7 mouse cellular contexts compared by ENCODE assay signal in genomic region chr3:45379541-45379971, GRCm38 (mm10). TPM values are rescaled to one million over a fixed set of nuclear protein-coding genes. Genes with fewer than 3 reads are reported as not detected.
DNase-seq lines count a peak whose midpoint lies in the region; ATAC-seq and TF ChIP-seq lines count a peak whose summit lies in the region.

No protein-coding gene starts in this region.

- peaks cover 20% of the 10 kb centered on the region for H3K4me1 ChIP-seq in embryonic facial prominence, embryonic 13.5 days
- peaks cover 4% of the 10 kb centered on the region; the same call in 1 of the 2 replicates for H3K4me1 ChIP-seq in olfactory bulb, adult 2 months (ENCODE audit: control insufficient read depth, insufficient read depth, low read length)

- peaks cover 30% of the 10 kb centered on the region for H3K27me3 ChIP-seq in embryonic facial prominence, embryonic 13.5 days

- H3K4me2 ChIP-seq in embryonic facial prominence, embryonic 13.5 days: peak overlapping the region; percentile 94

- peak overlapping the region; percentile 70 for H3K9ac ChIP-seq in embryonic facial prominence, embryonic 13.5 days

- no peaks in the 10 kb centered on the region for H3K36me3 ChIP-seq in embryonic facial prominence, embryonic 13.5 days

- H3K27ac ChIP-seq in embryonic facial prominence, embryonic 13.5 days: no peak overlapping the region
- peak overlapping the region; percentile 80 for H3K27ac ChIP-seq in olfactory bulb, adult 2 months (ENCODE audit: insufficient read depth, low read depth, low read length)

- H3K9me3 ChIP-seq in embryonic facial prominence, embryonic 13.5 days: no peaks in the 10 kb centered on the region

- peak; percentile 5 for DNase-seq in kidney, postnatal 10 days
- DNase-seq in kidney, adult 11 months: no peak
- peak; percentile 55 for DNase-seq in brain, adult 2 months (ENCODE audit: low read depth, low spot score)
- peak; percentile 28 to 29 for DNase-seq in left cerebral cortex, postnatal 14 days (ENCODE audit: low spot score in 2 of 2)

- no peak for ATAC-seq in embryonic facial prominence, embryonic 13.5 days (ENCODE audit: insufficient number of reproducible peaks, insufficient read depth, low FRiP score, low TSS enrichment, low read depth)
- ATAC-seq in megakaryocyte progenitor cell, adult 5-6 weeks (replicated peaks; ENCODE audit: poor library complexity): no peak

- TF ChIP-seq POLR2A in olfactory bulb, adult 2 months (IDR thresholded peaks at IDR 0.05; ENCODE audit: insufficient read depth, low read depth, low read length): no peak

- TF ChIP-seq CTCF in olfactory bulb, adult 2 months (IDR thresholded peaks at IDR 0.05; ENCODE audit: insufficient read depth, low read depth, low read length): no peak

- WGBS in embryonic facial prominence, embryonic 13.5 days: 2% methylated on average over 28 of the region's 29 CpGs
- under 1% methylated on average over 29 of the region's 29 CpGs for WGBS in olfactory bulb, adult 2 months

- intact Hi-C loops in left cerebral cortex, postnatal 14 days (cut with DNase I): loop anchor here (5.0 kb wide), 1 partner anchor 1597 kb away; no protein-coding TSS in a partner anchor

- peak overlapping the region; percentile 67 for H3K4me3 ChIP-seq in embryonic facial prominence, embryonic 13.5 days
- H3K4me3 ChIP-seq in olfactory bulb, adult 2 months (ENCODE audit: insufficient read depth, low read depth, low read length): peak overlapping the region; percentile 88

RNA-seq across cellular contexts. Expression of gene Pcdh10, which starts 1.4 kb away (rescaled TPM):
- polyA plus RNA-seq in embryonic facial prominence, embryonic 13.5 days (2015; fragmentation: Nextera tagmentation; extraction: Ambion mirVana): 7.1 and 8.2 TPM in 2 replicates
- 100 to 1,000 TPM; 206 to 214 TPM for total RNA-seq in left cerebral cortex, postnatal 14 days (2021)
- polyA plus RNA-seq in olfactory bulb, adult 2 months (2012; ENCODE audit: insufficient read depth, insufficient read length, low replicate concordance, missing spikeins): 71.0 and 164 TPM in 2 replicates
- total RNA-seq in megakaryocyte progenitor cell, adult 5-6 weeks (2015): not detected in 2 replicates
- total RNA-seq in megakaryocyte progenitor cell, adult 5-6 weeks (2017): not detected in 2 replicates

Comparison
In these comparisons a context has a peak if more than half of its experiments do, and no peak if none do; other contexts are left out.
1. RNA of gene Pcdh10, which starts 1.4 kb away (total RNA-seq): 206 to 214 TPM in left cerebral cortex, postnatal 14 days; not detected in megakaryocyte progenitor cell, adult 5-6 weeks; every median in the first group is over 100 times any median in the second.